Mouse (Mus musculus) limb, embryonic 11.5 days (tissue): Measurements from ENCODE around the gene Myo1d. TPM values are rescaled to one million over a fixed set of nuclear protein-coding genes. Genes with fewer than 3 reads are reported as not detected.

Source experiments
- ATAC-seq: fragments of 200-750 bp; cut with Nextera tagmentation; 2 replicates; pipeline ENCODE4 v1.8.0; 2017; ENCODE audit warnings: low read depth; ENCODE audit not compliant: insufficient number of reproducible peaks, low FRiP score, low TSS enrichment
- DNase-seq: peaks from one replicate; pipeline ENCODE4 v3.0.0-alpha.2; 2015; ENCODE audit warnings: low spot score
- H3K27ac ChIP-seq: fragments of 300-500 bp; sonication (generic); replicated peaks from 2 replicates; pipeline ENCODE4 v1.5.1; 2014; ENCODE audit warnings: low read depth, mild to moderate bottlenecking, low read length
- H3K27me3 ChIP-seq: fragments of 300-500 bp; sonication (generic); 2 replicates; pipeline ENCODE4 v1.6.1; 2014; ENCODE audit warnings: mild to moderate bottlenecking, low read length, mixed read lengths; ENCODE audit not compliant: control insufficient read depth, insufficient read depth
- H3K36me3 ChIP-seq: fragments of 300-500 bp; sonication (generic); 2 replicates; pipeline ENCODE4 v1.6.1; 2014; ENCODE audit warnings: mild to moderate bottlenecking, low read length, moderate library complexity, mixed read lengths; ENCODE audit not compliant: control insufficient read depth, insufficient read depth
- H3K4me1 ChIP-seq: fragments of 300-500 bp; sonication (generic); 2 replicates; pipeline ENCODE4 v1.6.1; 2014; ENCODE audit warnings: low read length, mixed read lengths; ENCODE audit not compliant: control insufficient read depth, insufficient read depth
- H3K4me2 ChIP-seq: fragments of 300-500 bp; sonication (generic); 2 replicates; pipeline ENCODE4 v1.6.1; 2014; ENCODE audit warnings: low read depth, mild to moderate bottlenecking, moderate library complexity; ENCODE audit not compliant: severe bottlenecking
- H3K4me3 ChIP-seq: fragments of 300-500 bp; sonication (generic); 2 replicates; pipeline ENCODE4 v1.5.1; 2014; ENCODE audit warnings: low read depth, low read length
- H3K9ac ChIP-seq: fragments of 300-500 bp; sonication (generic); 2 replicates; pipeline ENCODE4 v1.6.1; 2014; ENCODE audit warnings: mild to moderate bottlenecking, low read length
- H3K9me3 ChIP-seq: fragments of 300-500 bp; sonication (generic); 2 replicates; pipeline ENCODE4 v1.6.1; 2016; ENCODE audit warnings: low read length; ENCODE audit not compliant: control insufficient read depth
- WGBS: fragments of 180-500 bp; shearing (Covaris S2); extraction: QIAGEN DNeasy Blood & Tissue Kit; methylation state at CpG from one replicate; pipeline ENCODE4 v1.1.7; 2014; 5-methylcytosine and 5-hydroxymethylcytosine counted together
- polyA plus RNA-seq: library from polyadenylated mRNA; unstranded; fragments of >200 nt; fragmentation: Nextera tagmentation; extraction: Ambion mirVana; gene quantifications from 2 replicates; pipeline ENCODE4 v1.2.1, GENCODE M21; 2014

Gene Myo1d
- polyA plus RNA-seq, 1 experiment from 2014 or later = 6.2 TPM

DNA sequence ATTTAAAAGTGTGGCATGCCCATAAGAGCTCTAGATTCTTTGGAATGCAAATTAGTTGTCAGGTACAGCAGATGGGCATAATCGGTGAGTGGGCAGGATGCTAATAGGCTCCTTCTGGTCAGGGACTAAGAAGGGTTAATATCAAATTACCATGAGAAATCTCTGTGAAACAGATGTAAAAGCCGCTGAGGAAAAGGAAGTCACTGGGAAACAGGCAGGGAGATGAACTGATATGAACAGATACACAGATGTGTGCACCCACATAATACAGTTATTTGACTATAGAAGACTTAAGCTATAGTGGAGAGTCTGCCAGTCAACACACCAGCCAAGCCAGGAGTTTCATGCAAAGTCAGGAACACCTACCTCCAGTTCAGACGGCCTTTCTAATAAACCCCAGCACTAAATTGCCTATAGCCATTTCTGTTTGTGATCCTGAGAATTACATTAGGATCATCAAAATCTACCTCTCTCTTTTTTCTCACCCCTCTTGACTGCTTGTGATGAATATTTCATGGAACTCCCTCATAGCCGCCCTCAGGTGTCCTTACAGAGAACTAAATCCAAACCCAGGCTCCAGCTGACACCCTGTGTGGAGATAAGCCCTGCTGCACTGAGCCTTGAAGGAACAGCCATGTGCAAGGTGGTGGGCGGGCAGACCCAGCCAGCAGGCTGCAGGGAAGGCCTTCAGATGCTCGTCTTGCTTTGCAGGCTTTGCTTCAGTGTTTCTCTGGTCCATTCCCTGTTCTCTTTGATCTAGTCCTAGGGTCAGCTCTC, 164.7 kb downstream of the Myo1d start:
- Histone ChIP-seq H3K27ac (no peak overlapping the region), H3K4me2 (no peak overlapping the region), H3K4me3 (no peak overlapping the region), H3K4me1 (no peaks in the 10 kb centered on the region), H3K9me3 (no peaks in the 10 kb centered on the region), H3K9ac (no peak overlapping the region), H3K36me3 (no peaks in the 10 kb centered on the region), H3K27me3 (no peaks in the 10 kb centered on the region)
- no peak for DNase-seq
- ATAC-seq = no peak
- WGBS = 50% methylated on average over 6 of the region's 6 CpGs

DNA sequence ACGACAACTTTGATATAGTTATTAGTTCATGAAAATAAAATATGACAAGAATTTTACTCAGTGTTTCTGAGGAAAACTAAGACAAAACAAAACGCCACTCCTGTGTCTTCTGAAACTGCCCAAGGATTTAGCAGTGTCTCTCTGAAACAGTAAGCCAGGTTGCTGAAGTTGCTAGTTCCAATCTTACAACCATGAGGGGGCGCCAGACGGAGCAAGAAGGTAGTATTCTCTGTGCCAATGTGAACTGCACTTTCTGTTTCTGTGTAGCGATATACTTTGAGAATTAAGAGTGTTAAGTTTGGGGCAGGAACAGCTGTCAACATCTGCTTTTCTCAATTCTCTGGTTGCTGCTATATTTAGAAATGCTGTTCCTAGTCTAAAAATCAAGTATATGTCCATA, 165.4 kb downstream of the Myo1d start:
- no peak for ATAC-seq
- H3K9ac ChIP-seq = no peak overlapping the region
- no peak overlapping the region for H3K27ac ChIP-seq
- DNase-seq = no peak
- H3K36me3 ChIP-seq = no peaks in the 10 kb centered on the region
- no peak overlapping the region for H3K4me2 ChIP-seq
- WGBS = 43% methylated on average over 5 of the region's 5 CpGs
- no peak overlapping the region for H3K4me3 ChIP-seq
- H3K4me1 ChIP-seq = no peaks in the 10 kb centered on the region
- no peaks in the 10 kb centered on the region for H3K9me3 ChIP-seq
- H3K27me3 ChIP-seq = no peaks in the 10 kb centered on the region

DNA sequence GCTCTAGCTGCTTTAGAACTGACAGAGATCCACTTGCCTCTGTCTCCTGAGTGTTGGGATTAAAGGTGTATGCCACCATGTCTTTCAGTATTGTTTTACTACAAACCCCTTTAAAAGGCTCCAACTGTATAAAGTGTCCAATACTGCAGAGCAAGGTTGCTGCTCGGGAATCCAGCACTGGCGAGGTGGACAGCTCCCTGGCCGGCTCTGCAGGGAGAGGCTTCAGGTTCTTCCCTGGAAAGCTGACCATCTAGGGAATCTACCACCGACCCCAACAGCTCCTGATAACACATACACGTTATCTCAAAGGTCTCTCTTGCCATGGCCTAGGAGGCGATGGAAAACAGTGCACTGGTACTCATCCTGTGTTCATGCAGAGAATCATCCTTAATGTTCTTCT, 166.3 kb downstream of the Myo1d start:
- Histone ChIP-seq H3K4me1 (no peaks in the 10 kb centered on the region), H3K9me3 (no peaks in the 10 kb centered on the region), H3K4me2 (no peak overlapping the region), H3K36me3 (no peaks in the 10 kb centered on the region), H3K27ac (no peak overlapping the region), H3K4me3 (no peak overlapping the region), H3K9ac (no peak overlapping the region), H3K27me3 (no peaks in the 10 kb centered on the region)
- DNase-seq (peak; percentile 90), ATAC-seq (no peak)
- 16% methylated on average over 6 of the region's 6 CpGs for WGBS

- H3K27ac ChIP-seq = no peak overlapping the region
- no peaks in the 10 kb centered on the region for H3K27me3 ChIP-seq
- ATAC-seq = no peak
- H3K36me3 ChIP-seq = no peaks in the 10 kb centered on the region
- no peak overlapping the region for H3K9ac ChIP-seq
- H3K4me1 ChIP-seq = no peaks in the 10 kb centered on the region
- peak; percentile 47 for DNase-seq
- 10% methylated on average over 24 of the region's 24 CpGs for WGBS
- 0 out of 2 replicates have a peak overlapping the region, but pooled peaks have one; percentile 3 for H3K4me3 ChIP-seq
- H3K4me2 ChIP-seq = peak overlapping the region; percentile 42
- no peaks in the 10 kb centered on the region for H3K9me3 ChIP-seq
Observed at GRCm38 (mm10) chr11:80602707-80603441, 177.0 kb downstream of the Myo1d start.

- WGBS = 27% methylated on average over 8 of the region's 8 CpGs
- no peak overlapping the region for H3K4me3 ChIP-seq
- no peak for DNase-seq
- H3K9ac ChIP-seq = no peak overlapping the region
- H3K4me2 ChIP-seq = no peak overlapping the region
- no peaks in the 10 kb centered on the region for H3K9me3 ChIP-seq
- ATAC-seq = no peak
- no peaks in the 10 kb centered on the region for H3K27me3 ChIP-seq
- no peak overlapping the region for H3K27ac ChIP-seq
- H3K4me1 ChIP-seq = no peaks in the 10 kb centered on the region
- H3K36me3 ChIP-seq = no peaks in the 10 kb centered on the region
Observed at GRCm38 (mm10) chr11:80602041-80602458, 177.8 kb downstream of the Myo1d start.

GRCm38 (mm10) chr11:80601040-80601864, 178.6 kb downstream of the Myo1d start:
- 76% methylated on average over 20 of the region's 20 CpGs for WGBS
- Histone ChIP-seq H3K4me1 (no peaks in the 10 kb centered on the region), H3K9me3 (no peaks in the 10 kb centered on the region), H3K4me3 (no peak overlapping the region), H3K27me3 (no peaks in the 10 kb centered on the region), H3K9ac (no peak overlapping the region), H3K27ac (no peak overlapping the region), H3K36me3 (no peaks in the 10 kb centered on the region), H3K4me2 (no peak overlapping the region)
- DNase-seq (no peak), ATAC-seq (no peak)

- Histone ChIP-seq H3K9me3 (no peaks in the 10 kb centered on the region), H3K27ac (no peak overlapping the region), H3K4me2 (no peak overlapping the region), H3K4me3 (no peak overlapping the region), H3K36me3 (no peaks in the 10 kb centered on the region), H3K4me1 (no peaks in the 10 kb centered on the region), H3K9ac (no peak overlapping the region), H3K27me3 (no peaks in the 10 kb centered on the region)
- no peak for ATAC-seq
- 76% methylated on average over 1 of the region's 1 CpGs for WGBS
- DNase-seq = no peak
Observed at GRCm38 (mm10) chr11:80595482-80595881, 184.3 kb downstream of the Myo1d start.

GRCm38 (mm10) chr11:80589387-80589786, 190.4 kb downstream of the Myo1d start:
- Histone ChIP-seq H3K27me3 (no peaks in the 10 kb centered on the region), H3K27ac (no peak overlapping the region), H3K4me1 (no peaks in the 10 kb centered on the region), H3K4me3 (no peak overlapping the region), H3K4me2 (no peak overlapping the region), H3K36me3 (no peaks in the 10 kb centered on the region), H3K9ac (no peak overlapping the region), H3K9me3 (no peaks in the 10 kb centered on the region)
- ATAC-seq (no peak), DNase-seq (no peak)
- 18% methylated on average over 5 of the region's 5 CpGs for WGBS
